Mouse (Mus musculus) thymus, postnatal 0 days (tissue): ENCODE measurements around the gene Atp10a. TPM values are rescaled to one million over a fixed set of nuclear protein-coding genes. Genes with fewer than 3 reads are reported as not detected.
A peak's percentile ranks its signal among the peaks of the same experiment; 100 is the strongest.

Experiments
- DNase-seq: peaks from one replicate; pipeline ENCODE4 v3.0.0-alpha.2; 2015; ENCODE audit warnings: low spot score
- polyA plus RNA-seq: library from polyadenylated mRNA; unstranded; fragments of >200 nt; fragmentation: Nextera tagmentation; extraction: Ambion mirVana; gene quantifications from 2 replicates; pipeline ENCODE4 v1.2.1, GENCODE M21; 2015

Gene Atp10a
- polyA plus RNA-seq, 1 experiment from 2014 or later = 12.6 TPM

GRCm38 (mm10) chr7:58690069-58690923 is 34.3 kb downstream of the Atp10a start:
- DNase-seq = no peak

GRCm38 (mm10) chr7:58690997-58691596 is 35.1 kb downstream of the Atp10a start:
- DNase-seq = no peak

- peak; percentile 30 for DNase-seq
These were observed 36.7 kb downstream of the Atp10a start for GRCm38 (mm10) chr7:58692704-58693103.

- peak; percentile 21 for DNase-seq
These were observed 37.4 kb downstream of the Atp10a start for GRCm38 (mm10) chr7:58693342-58693741.

- no peak for DNase-seq
These were observed 39.7 kb downstream of the Atp10a start for GRCm38 (mm10) chr7:58695661-58696060.

- peak; percentile 85 for DNase-seq
These were observed 41.1 kb downstream of the Atp10a start for GRCm38 (mm10) chr7:58697092-58697491.

- no peak for DNase-seq
These were observed 42.9 kb downstream of the Atp10a start for GRCm38 (mm10) chr7:58698738-58699442.

GRCm38 (mm10) chr7:58701311-58701710 is 45.3 kb downstream of the Atp10a start:
- DNase-seq = no peak

- no peak for DNase-seq
These were observed 49.2 kb downstream of the Atp10a start for GRCm38 (mm10) chr7:58705158-58705557.

- DNase-seq = no peak
These were observed 53.3 kb downstream of the Atp10a start for GRCm38 (mm10) chr7:58709306-58709705.

- peak; percentile 32 for DNase-seq
These were observed 54.3 kb downstream of the Atp10a start for GRCm38 (mm10) chr7:58710312-58710711.

- peak; percentile 49 for DNase-seq
These were observed 55.8 kb downstream of the Atp10a start for GRCm38 (mm10) chr7:58711811-58712210.

- DNase-seq = no peak
These were observed 59.7 kb downstream of the Atp10a start for GRCm38 (mm10) chr7:58715576-58716144.

GRCm38 (mm10) chr7:58716626-58717025 is 60.7 kb downstream of the Atp10a start:
- no peak for DNase-seq

GRCm38 (mm10) chr7:58718556-58718955 is 62.6 kb downstream of the Atp10a start:
- DNase-seq = no peak

GRCm38 (mm10) chr7:58719218-58719938 is 63.4 kb downstream of the Atp10a start:
- no peak for DNase-seq

GRCm38 (mm10) chr7:58722250-58722649 is 66.3 kb downstream of the Atp10a start:
- no peak for DNase-seq

GRCm38 (mm10) chr7:58730201-58730600 is 74.2 kb downstream of the Atp10a start:
- peak; percentile 63 for DNase-seq

- DNase-seq = peak; percentile 34
These were observed 74.9 kb downstream of the Atp10a start for GRCm38 (mm10) chr7:58730831-58731230.

GRCm38 (mm10) chr7:58732406-58732805 is 76.4 kb downstream of the Atp10a start:
- no peak for DNase-seq

GRCm38 (mm10) chr7:58733490-58733901 is 77.5 kb downstream of the Atp10a start:
- no peak for DNase-seq
